Mouse (Mus musculus): ENCODE measurements around the gene Phactr4. TPM values are rescaled to one million over a fixed set of nuclear protein-coding genes. Genes with fewer than 3 reads are reported as not detected.

Gene Phactr4
- polyA plus RNA-seq, 1 experiment from 2014 or later, result 25.9 TPM

GRCm38 (mm10) chr4:132403063-132403660, 19.1 kb downstream of the Phactr4 start:
- Histone ChIP-seq H3K9me3 (replicated peaks; ENCODE audit: control insufficient read depth, low read length) (no peaks in the 10 kb centered on the region), H3K27ac (ENCODE audit: low read length) (peak overlapping the region; percentile 46), H3K4me3 (replicated peaks; ENCODE audit: low read length) (no peak overlapping the region), H3K4me1 (ENCODE audit: control insufficient read depth, insufficient read depth, low read length) (peaks cover 11% of the 10 kb centered on the region), H3K4me2 (ENCODE audit: low read depth, low read length) (no peak overlapping the region), H3K36me3 (ENCODE audit: control insufficient read depth, insufficient read depth, low read length) (no peaks in the 10 kb centered on the region), H3K27me3 (ENCODE audit: control insufficient read depth, insufficient read depth, low read length) (no peaks in the 10 kb centered on the region), H3K9ac (ENCODE audit: low read length) (no peak overlapping the region)
- 37% methylated on average over 5 of the region's 5 CpGs for WGBS
- 0 out of 2 replicates have a peak, but pooled peaks have one; percentile 37 for ATAC-seq (ENCODE audit: insufficient read depth, low FRiP score)

- H3K27me3 ChIP-seq (ENCODE audit: control insufficient read depth, insufficient read depth, low read length), result no peaks in the 10 kb centered on the region
- no peak overlapping the region for H3K9ac ChIP-seq (ENCODE audit: low read length)
- H3K36me3 ChIP-seq (ENCODE audit: control insufficient read depth, insufficient read depth, low read length), result no peaks in the 10 kb centered on the region
- no peaks in the 10 kb centered on the region for H3K9me3 ChIP-seq (replicated peaks; ENCODE audit: control insufficient read depth, low read length)
- no peak overlapping the region for H3K4me2 ChIP-seq (ENCODE audit: low read depth, low read length)
- H3K4me1 ChIP-seq (ENCODE audit: control insufficient read depth, insufficient read depth, low read length), result peaks cover 17% of the 10 kb centered on the region
- no peak overlapping the region for H3K4me3 ChIP-seq (replicated peaks; ENCODE audit: low read length)
- no peak overlapping the region for H3K27ac ChIP-seq (ENCODE audit: low read length)
- no peak for ATAC-seq (ENCODE audit: insufficient read depth, low FRiP score)
- 91% methylated on average over 9 of the region's 9 CpGs for WGBS
Observed at GRCm38 (mm10) chr4:132401016-132401415, 21.3 kb downstream of the Phactr4 start.

GRCm38 (mm10) chr4:132398863-132399262, 23.4 kb downstream of the Phactr4 start:
- 50% methylated on average over 5 of the region's 5 CpGs for WGBS
- peak overlapping the region; percentile 49 for H3K27ac ChIP-seq (ENCODE audit: low read length)
- ATAC-seq (ENCODE audit: insufficient read depth, low FRiP score), result no peak
- peaks cover 17% of the 10 kb centered on the region for H3K4me1 ChIP-seq (ENCODE audit: control insufficient read depth, insufficient read depth, low read length)
- H3K4me2 ChIP-seq (ENCODE audit: low read depth, low read length), result no peak overlapping the region
- H3K9me3 ChIP-seq (replicated peaks; ENCODE audit: control insufficient read depth, low read length), result no peaks in the 10 kb centered on the region
- no peak overlapping the region for H3K4me3 ChIP-seq (replicated peaks; ENCODE audit: low read length)
- H3K9ac ChIP-seq (ENCODE audit: low read length), result no peak overlapping the region
- H3K36me3 ChIP-seq (ENCODE audit: control insufficient read depth, insufficient read depth, low read length), result no peaks in the 10 kb centered on the region
- H3K27me3 ChIP-seq (ENCODE audit: control insufficient read depth, insufficient read depth, low read length), result no peaks in the 10 kb centered on the region

GRCm38 (mm10) chr4:132398045-132398774, 24.1 kb downstream of the Phactr4 start:
- peak; percentile 88 for ATAC-seq (ENCODE audit: insufficient read depth, low FRiP score)
- no peaks in the 10 kb centered on the region for H3K9me3 ChIP-seq (replicated peaks; ENCODE audit: control insufficient read depth, low read length)
- H3K9ac ChIP-seq (ENCODE audit: low read length), result peak overlapping the region; percentile 59
- peak overlapping the region; percentile 38 for H3K4me3 ChIP-seq (replicated peaks; ENCODE audit: low read length)
- no peaks in the 10 kb centered on the region for H3K27me3 ChIP-seq (ENCODE audit: control insufficient read depth, insufficient read depth, low read length)
- no peaks in the 10 kb centered on the region for H3K36me3 ChIP-seq (ENCODE audit: control insufficient read depth, insufficient read depth, low read length)
- H3K4me1 ChIP-seq (ENCODE audit: control insufficient read depth, insufficient read depth, low read length), result peaks cover 17% of the 10 kb centered on the region
- H3K4me2 ChIP-seq (ENCODE audit: low read depth, low read length), result peak overlapping the region; percentile 55
- peak overlapping the region; percentile 71 for H3K27ac ChIP-seq (ENCODE audit: low read length)
- WGBS, result 25% methylated on average over 11 of the region's 11 CpGs

- ATAC-seq (ENCODE audit: insufficient read depth, low FRiP score), result no peak
- Histone ChIP-seq H3K27me3 (ENCODE audit: control insufficient read depth, insufficient read depth, low read length) (no peaks in the 10 kb centered on the region), H3K4me1 (ENCODE audit: control insufficient read depth, insufficient read depth, low read length) (peaks cover 17% of the 10 kb centered on the region), H3K9me3 (replicated peaks; ENCODE audit: control insufficient read depth, low read length) (no peaks in the 10 kb centered on the region), H3K4me3 (replicated peaks; ENCODE audit: low read length) (no peak overlapping the region; the same call in 1 of the 2 replicates), H3K9ac (ENCODE audit: low read length) (no peak overlapping the region), H3K36me3 (ENCODE audit: control insufficient read depth, insufficient read depth, low read length) (no peaks in the 10 kb centered on the region), H3K27ac (ENCODE audit: low read length) (no peak overlapping the region), H3K4me2 (ENCODE audit: low read depth, low read length) (0 out of 2 replicates have a peak overlapping the region, but pooled peaks have one; percentile 22)
- 70% methylated on average over 3 of the region's 3 CpGs for WGBS
Observed at GRCm38 (mm10) chr4:132397120-132397519, 25.2 kb downstream of the Phactr4 start.

- H3K9ac ChIP-seq (ENCODE audit: low read length), result no peak overlapping the region
- H3K4me3 ChIP-seq (replicated peaks; ENCODE audit: low read length), result no peak overlapping the region
- H3K27me3 ChIP-seq (ENCODE audit: control insufficient read depth, insufficient read depth, low read length), result no peaks in the 10 kb centered on the region
- no peak for ATAC-seq (ENCODE audit: insufficient read depth, low FRiP score)
- H3K36me3 ChIP-seq (ENCODE audit: control insufficient read depth, insufficient read depth, low read length), result no peaks in the 10 kb centered on the region
- 93% methylated on average over 7 of the region's 7 CpGs for WGBS
- H3K4me2 ChIP-seq (ENCODE audit: low read depth, low read length), result no peak overlapping the region
- peaks cover 17% of the 10 kb centered on the region for H3K4me1 ChIP-seq (ENCODE audit: control insufficient read depth, insufficient read depth, low read length)
- no peaks in the 10 kb centered on the region for H3K9me3 ChIP-seq (replicated peaks; ENCODE audit: control insufficient read depth, low read length)
- no peak overlapping the region for H3K27ac ChIP-seq (ENCODE audit: low read length)
Observed at GRCm38 (mm10) chr4:132396251-132396650, 26.0 kb downstream of the Phactr4 start.

- ATAC-seq (ENCODE audit: insufficient read depth, low FRiP score), result no peak
- Histone ChIP-seq H3K27ac (ENCODE audit: low read length) (no peak overlapping the region), H3K9ac (ENCODE audit: low read length) (no peak overlapping the region), H3K4me1 (ENCODE audit: control insufficient read depth, insufficient read depth, low read length) (peaks cover 8% of the 10 kb centered on the region), H3K36me3 (ENCODE audit: control insufficient read depth, insufficient read depth, low read length) (no peaks in the 10 kb centered on the region), H3K9me3 (replicated peaks; ENCODE audit: control insufficient read depth, low read length) (no peaks in the 10 kb centered on the region), H3K4me3 (replicated peaks; ENCODE audit: low read length) (no peak overlapping the region), H3K4me2 (ENCODE audit: low read depth, low read length) (no peak overlapping the region), H3K27me3 (ENCODE audit: control insufficient read depth, insufficient read depth, low read length) (no peaks in the 10 kb centered on the region)
- WGBS, result 85% methylated on average over 8 of the region's 8 CpGs
Observed at GRCm38 (mm10) chr4:132391063-132391740, 31.1 kb downstream of the Phactr4 start.

- 48% methylated on average over 4 of the region's 4 CpGs for WGBS
- no peak overlapping the region for H3K27ac ChIP-seq (ENCODE audit: low read length)
Observed at GRCm38 (mm10) chr4:132389302-132389701, 33.0 kb downstream of the Phactr4 start.

GRCm38 (mm10) chr4:132387617-132388016, 34.7 kb downstream of the Phactr4 start:
- Histone ChIP-seq H3K27ac (ENCODE audit: low read length) (no peak overlapping the region; the same call in 1 of the 2 replicates), H3K9ac (ENCODE audit: low read length) (no peak overlapping the region), H3K4me3 (replicated peaks; ENCODE audit: low read length) (no peak overlapping the region), H3K4me1 (ENCODE audit: control insufficient read depth, insufficient read depth, low read length) (peaks cover 10% of the 10 kb centered on the region), H3K9me3 (replicated peaks; ENCODE audit: control insufficient read depth, low read length) (no peaks in the 10 kb centered on the region), H3K27me3 (ENCODE audit: control insufficient read depth, insufficient read depth, low read length) (no peaks in the 10 kb centered on the region), H3K4me2 (ENCODE audit: low read depth, low read length) (no peak overlapping the region), H3K36me3 (ENCODE audit: control insufficient read depth, insufficient read depth, low read length) (0 out of 2 replicates have a peak, but pooled peaks cover 9% of the 10 kb centered on the region)
- ATAC-seq (ENCODE audit: insufficient read depth, low FRiP score), result no peak
- 68% methylated on average over 5 of the region's 5 CpGs for WGBS

More at GRCm38 (mm10) chr4:132389302-132389701, 33.0 kb downstream of the Phactr4 start:
- no peak overlapping the region for H3K9ac ChIP-seq (ENCODE audit: low read length)
- H3K4me1 ChIP-seq (ENCODE audit: control insufficient read depth, insufficient read depth, low read length), result peaks cover 8% of the 10 kb centered on the region
- no peak for ATAC-seq (ENCODE audit: insufficient read depth, low FRiP score)
- H3K9me3 ChIP-seq (replicated peaks; ENCODE audit: control insufficient read depth, low read length), result no peaks in the 10 kb centered on the region
- H3K27me3 ChIP-seq (ENCODE audit: control insufficient read depth, insufficient read depth, low read length), result no peaks in the 10 kb centered on the region
- no peak overlapping the region for H3K4me2 ChIP-seq (ENCODE audit: low read depth, low read length)
- no peak overlapping the region for H3K4me3 ChIP-seq (replicated peaks; ENCODE audit: low read length)
- 0 out of 2 replicates have a peak, but pooled peaks cover 5% of the 10 kb centered on the region for H3K36me3 ChIP-seq (ENCODE audit: control insufficient read depth, insufficient read depth, low read length)
